Mouse (Mus musculus): ENCODE data around the gene Zswim3.

Gene Zswim3

GRCm38 (mm10) chr2:164804533-164805331 lies at the start of gene Zswim3, which contains the start of gene Acot8:
Gene Zswim3 (plus strand): TSS chr2:164805098.
Gene Acot8 (minus strand): TSS chr2:164804882.
- peak; percentile 100 for DNase-seq

- DNase-seq: no peak
Observed at GRCm38 (mm10) chr2:164757841-164758240, 47.1 kb upstream of the Zswim3 start.

- DNase-seq: no peak
Observed at GRCm38 (mm10) chr2:164758692-164759091, 46.2 kb upstream of the Zswim3 start.

GRCm38 (mm10) chr2:164760059-164760833 lies 44.7 kb upstream of the Zswim3 start:
- no peak for DNase-seq

- DNase-seq: no peak
Observed at GRCm38 (mm10) chr2:164761502-164761901, 43.4 kb upstream of the Zswim3 start.

- DNase-seq: no peak
Observed at GRCm38 (mm10) chr2:164761971-164762370, 42.9 kb upstream of the Zswim3 start.

GRCm38 (mm10) chr2:164762593-164762992 lies 42.3 kb upstream of the Zswim3 start:
- DNase-seq: no peak

GRCm38 (mm10) chr2:164765841-164766240 lies 39.1 kb upstream of the Zswim3 start:
- DNase-seq: no peak

GRCm38 (mm10) chr2:164767812-164768540 lies 36.9 kb upstream of the Zswim3 start:
- peak; percentile 25 for DNase-seq

- DNase-seq: peak; percentile 98
Observed at GRCm38 (mm10) chr2:164769258-164770037, 35.5 kb upstream of the Zswim3 start, which contains the start of gene Ube2c. Gene Ube2c (plus strand): TSS chr2:164769898.

- DNase-seq: no peak
Observed at GRCm38 (mm10) chr2:164770279-164770678, 34.6 kb upstream of the Zswim3 start.

GRCm38 (mm10) chr2:164771123-164771522 lies 33.8 kb upstream of the Zswim3 start:
- no peak for DNase-seq

- DNase-seq: no peak
Observed at GRCm38 (mm10) chr2:164773229-164773988, 31.5 kb upstream of the Zswim3 start.

GRCm38 (mm10) chr2:164773989-164774364 lies 30.9 kb upstream of the Zswim3 start:
- DNase-seq: no peak

GRCm38 (mm10) chr2:164776130-164776529 lies 28.8 kb upstream of the Zswim3 start:
- no peak for DNase-seq

- DNase-seq: no peak
Observed at GRCm38 (mm10) chr2:164776801-164777200, 28.1 kb upstream of the Zswim3 start.

- no peak for DNase-seq
Observed at GRCm38 (mm10) chr2:164777246-164778014, 27.5 kb upstream of the Zswim3 start.

GRCm38 (mm10) chr2:164778015-164778287 lies 26.9 kb upstream of the Zswim3 start:
- DNase-seq: no peak

- no peak for DNase-seq
Observed at GRCm38 (mm10) chr2:164778809-164779208, 26.1 kb upstream of the Zswim3 start.

- DNase-seq: no peak
Observed at GRCm38 (mm10) chr2:164779481-164780086, 25.3 kb upstream of the Zswim3 start, which contains the start of gene Tnnc2. Gene Tnnc2 (minus strand): TSS chr2:164779967.

GRCm38 (mm10) chr2:164781876-164782275 lies 23.0 kb upstream of the Zswim3 start:
- no peak for DNase-seq
